Mouse (Mus musculus) inflammation-experienced regulatory T-cells, adult 6 months (primary cell): ENCODE measurements around the gene Alk. TPM values are rescaled to one million over a fixed set of nuclear protein-coding genes. Genes with fewer than 3 reads are reported as not detected.
"Not testable (repeated sequence)": the region's sequence is repeated elsewhere in the genome, so short reads cannot be mapped to it uniquely, and the experiment has no call there.

Experiments used
- ATAC-seq: one replicate; pipeline ENCODE4 v1.8.0; 2017
- polyA plus RNA-seq, 3 experiments: library from polyadenylated mRNA; unstranded; fragments of 100-300 nt; shearing (Covaris generic); gene quantifications; one replicate each; pipeline ENCODE4 v1.2.1; 2017

The Alk gene
- polyA plus RNA-seq, 3 experiments from 2014 or later = 0.13 TPM; not detected in 2

DNA sequence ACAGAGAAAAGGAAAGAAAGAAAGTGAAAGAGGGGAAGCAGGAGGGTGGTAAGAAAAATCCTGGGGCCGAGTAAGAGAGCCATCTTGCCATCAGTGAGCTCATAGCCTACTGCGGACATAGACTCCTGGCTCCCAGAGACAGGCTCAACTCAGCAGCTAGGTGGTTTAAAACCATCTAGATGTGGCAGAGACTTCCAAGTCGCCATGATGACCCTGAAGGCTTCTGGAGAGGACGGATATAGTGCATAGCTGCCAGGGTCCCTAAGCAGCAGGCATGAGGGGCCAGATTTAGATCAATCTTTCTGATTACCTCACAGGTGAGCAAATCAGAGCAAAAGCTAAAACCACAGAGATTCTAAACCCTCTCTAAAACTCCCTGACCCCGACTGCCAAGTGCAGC, 76.9 kb downstream of the Alk start:
- ATAC-seq = no peak

DNA sequence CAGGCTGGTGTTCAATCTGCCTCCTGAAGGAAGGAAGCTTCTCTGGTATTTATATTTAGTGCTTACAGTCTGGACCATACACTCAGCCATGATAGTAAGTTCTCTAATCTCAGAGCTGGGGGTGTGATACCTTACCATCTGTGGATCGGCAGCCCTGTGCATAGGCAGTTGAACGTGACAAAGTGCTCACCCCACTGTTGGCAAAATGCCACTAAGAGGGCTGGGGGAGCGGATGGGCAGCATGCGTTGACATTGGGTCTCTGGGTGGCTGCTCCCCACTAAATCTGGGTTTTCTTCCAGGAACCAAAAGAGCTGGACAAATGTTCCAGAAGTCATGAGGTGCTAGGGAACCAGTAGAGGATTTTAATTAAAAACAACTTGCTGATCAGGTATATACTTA, 78.1 kb downstream of the Alk start:
- ATAC-seq = no peak

DNA sequence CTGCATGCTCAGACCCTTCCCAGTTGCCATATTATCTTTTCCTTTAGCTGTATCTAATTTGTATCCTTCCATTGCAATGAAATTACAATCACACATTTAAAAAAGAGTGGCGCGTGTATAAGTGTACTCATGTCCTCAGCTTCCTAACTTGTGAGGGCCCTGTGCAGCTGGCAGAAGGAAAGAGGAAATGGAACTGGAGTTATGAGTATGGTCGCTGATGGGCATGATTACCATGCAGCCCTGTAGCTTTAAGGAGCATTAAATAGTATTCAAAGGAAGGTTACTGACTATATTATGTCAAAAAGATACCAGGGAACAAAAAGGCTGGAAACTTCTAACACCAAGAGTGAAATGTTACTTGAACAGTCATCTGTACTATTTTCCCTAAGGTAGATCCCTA, 79.6 kb downstream of the Alk start:
- no peak for ATAC-seq

DNA sequence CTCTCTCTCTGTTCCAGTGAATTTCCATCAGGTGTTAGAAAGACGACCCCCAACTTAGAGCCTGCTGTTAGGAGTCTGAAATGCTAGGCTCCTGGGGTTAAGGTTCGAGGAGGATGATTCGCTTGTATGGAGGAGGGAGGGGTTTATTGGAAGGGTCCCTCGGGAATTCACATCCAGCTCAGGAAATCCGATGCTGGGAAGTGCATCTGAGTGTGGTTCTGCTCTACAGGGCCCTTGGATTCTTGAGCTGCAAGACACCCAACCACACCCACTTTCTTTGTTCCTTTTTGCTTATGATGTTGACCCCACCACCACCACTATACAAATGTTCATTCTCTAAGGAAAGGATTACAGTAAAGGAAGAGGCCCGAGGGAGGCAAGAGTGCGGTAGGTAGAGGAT, 81.4 kb downstream of the Alk start:
- ATAC-seq = no peak

DNA sequence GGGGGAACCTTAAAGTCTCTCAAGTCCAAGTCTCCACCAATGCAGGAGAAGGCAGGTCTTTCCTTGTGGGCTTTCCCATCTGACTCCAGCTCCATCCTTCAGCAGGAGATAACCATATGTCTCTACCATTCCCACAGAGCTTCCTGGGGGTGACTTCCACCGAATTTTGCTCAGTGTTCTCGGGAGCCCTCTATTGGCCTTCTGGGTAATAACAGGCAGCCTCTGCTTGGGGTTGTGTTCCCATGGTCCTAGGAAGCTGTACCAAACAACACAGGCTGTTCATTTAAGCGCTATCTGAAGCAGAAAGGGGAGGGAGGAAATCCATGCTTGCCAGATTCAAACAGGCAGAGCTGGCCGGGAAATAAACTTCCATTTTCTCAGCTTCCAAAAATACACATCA, 82.0 kb downstream of the Alk start:
- no peak for ATAC-seq

DNA sequence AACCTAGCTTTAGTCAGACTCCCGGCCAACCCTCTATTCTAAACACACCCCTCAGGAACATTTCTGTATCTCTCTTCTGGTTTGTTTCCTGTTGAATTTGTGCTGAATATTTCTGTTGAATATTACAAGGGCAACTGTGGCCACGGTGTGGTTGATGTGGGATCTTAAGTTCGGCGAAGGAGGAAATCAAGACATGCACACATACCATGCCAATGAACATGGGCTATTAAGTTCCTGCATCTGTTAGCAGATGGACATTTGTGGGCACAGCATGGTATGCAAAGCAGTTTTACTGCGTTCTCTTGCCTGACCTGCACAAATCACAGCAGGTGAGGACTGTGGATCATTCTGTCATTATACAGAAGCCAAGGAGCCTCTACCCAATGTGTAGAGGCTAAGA, 83.1 kb downstream of the Alk start:
- no peak for ATAC-seq

DNA sequence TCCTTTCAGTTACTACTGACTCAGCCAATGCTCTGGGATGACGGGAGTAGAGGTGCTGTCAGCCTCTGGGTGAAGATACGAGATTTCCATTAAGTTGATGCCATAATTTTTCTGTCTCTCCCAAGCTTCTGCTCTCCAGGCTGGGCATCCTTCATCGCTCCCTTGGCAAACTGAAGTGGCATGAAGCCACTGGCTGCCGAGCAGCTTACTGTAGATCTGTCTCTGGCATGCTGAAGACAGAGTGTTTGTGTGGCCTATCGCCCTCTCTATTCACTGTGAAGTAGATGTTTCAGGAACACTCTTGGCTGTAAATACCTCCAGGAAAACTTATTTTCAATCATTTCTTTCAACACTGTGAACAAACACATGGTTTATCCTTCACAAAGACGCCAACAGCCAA, 93.7 kb downstream of the Alk start:
- no peak for ATAC-seq

DNA sequence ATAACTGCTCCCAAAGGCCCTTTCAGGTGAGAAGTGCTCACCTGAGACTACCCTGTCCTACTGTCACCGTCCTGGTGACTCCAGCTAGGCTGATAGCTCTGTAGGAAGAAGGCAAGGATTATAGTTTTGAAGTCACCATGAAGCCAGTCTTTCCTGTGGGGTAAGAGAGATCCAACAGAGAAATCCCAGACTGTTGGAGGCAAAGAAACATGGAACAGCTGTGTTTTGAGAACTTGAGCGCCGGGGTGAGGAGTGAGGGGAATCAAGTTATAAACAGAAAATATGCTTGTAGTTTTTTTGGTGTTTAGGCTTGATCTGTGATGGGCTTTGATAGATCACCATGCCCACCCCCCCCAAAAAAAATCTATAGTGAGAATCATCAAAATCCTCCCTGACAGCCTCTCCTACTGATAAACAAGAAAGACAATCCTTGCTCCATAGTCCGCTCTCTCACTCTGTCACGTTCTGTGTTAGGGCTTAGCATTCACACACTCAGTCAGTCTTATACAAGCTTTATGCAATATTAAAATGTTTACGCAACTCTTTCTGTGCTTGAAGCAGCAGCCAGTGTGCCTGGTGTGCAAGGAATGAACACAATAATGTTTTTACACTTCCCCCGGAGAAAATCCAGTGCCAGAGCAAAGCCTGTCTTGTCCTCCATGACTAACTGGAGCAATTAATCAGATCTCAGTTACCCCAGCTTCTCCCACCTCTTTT, 95.6 kb downstream of the Alk start:
- ATAC-seq = no peak

DNA sequence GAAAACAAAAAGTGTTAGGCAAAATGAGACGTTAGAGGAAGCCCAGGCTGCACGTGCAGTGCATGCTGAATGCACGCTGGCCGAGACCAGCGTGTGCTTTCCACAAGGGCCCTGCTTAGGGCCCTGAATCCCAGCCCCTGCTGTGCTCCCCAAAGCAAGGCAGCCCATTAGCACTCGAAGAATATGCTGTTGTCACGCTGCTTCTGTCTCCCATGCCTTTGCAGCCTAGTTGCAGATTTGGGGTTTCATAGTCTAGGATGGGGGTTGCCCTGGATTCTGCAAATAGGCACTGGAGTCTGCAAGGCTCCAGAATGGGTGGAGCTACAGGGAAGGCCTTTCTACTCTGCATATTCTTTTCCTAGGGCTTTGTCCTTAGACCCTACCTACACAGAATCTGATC, 99.2 kb downstream of the Alk start:
- no peak for ATAC-seq

DNA sequence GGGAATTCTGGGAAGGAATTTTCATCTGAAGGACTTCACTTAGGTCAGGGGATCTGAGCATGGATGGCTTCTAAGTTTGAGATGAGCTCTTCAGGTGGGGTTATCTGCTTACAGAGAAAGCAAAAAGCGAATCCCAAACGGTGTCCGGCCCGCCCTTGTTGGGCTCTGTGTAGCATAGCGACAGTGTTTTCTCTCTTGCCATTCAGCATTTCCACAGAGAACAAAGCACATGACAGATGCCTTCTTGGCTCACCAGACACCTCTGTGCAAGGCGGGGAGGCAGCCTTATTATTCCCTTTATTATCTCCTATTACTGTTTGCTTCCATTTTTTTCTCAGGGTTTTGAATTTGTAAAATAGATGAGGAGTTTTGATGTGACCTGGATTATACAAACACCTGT, 99.8 kb downstream of the Alk start:
- ATAC-seq = no peak

DNA sequence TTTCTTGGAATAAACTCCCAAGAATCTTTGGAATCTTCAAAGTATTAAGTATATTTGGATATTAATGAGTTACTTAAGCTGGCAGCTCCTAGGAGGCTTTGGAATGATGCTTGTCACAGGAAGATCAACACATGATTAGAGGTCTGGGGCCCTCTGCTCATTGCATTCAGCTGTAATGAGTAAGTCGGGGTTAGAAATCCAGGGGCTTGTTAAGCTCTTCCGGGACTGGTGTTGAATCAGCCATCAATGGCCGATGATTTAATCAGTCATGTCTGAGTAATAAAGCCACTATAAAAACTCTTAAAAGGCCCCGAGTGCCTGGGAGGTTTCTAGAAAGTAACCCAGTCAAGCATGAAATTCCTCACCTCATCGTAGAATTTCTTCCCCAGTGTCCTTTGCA, 109.0 kb downstream of the Alk start:
- ATAC-seq = no peak

DNA sequence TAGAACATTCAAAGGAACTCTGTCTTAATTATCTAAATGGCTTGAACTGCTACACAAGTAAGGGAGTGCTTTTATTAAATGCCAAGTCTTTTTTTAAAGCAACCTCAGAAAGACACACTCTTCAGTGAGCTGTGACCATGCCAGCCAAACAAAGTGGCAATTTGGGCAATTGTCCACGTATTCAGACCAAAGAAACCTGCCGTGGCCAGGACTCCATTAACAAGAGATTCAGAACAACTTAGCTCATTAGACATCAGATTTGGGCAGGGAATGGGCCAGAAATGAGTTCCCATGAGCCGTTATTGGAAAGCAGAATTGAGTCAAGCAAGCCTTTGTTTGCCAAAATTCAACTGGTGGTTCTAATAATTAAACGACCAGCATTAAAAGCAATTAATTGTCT, 118.8 kb downstream of the Alk start:
- no peak for ATAC-seq

DNA sequence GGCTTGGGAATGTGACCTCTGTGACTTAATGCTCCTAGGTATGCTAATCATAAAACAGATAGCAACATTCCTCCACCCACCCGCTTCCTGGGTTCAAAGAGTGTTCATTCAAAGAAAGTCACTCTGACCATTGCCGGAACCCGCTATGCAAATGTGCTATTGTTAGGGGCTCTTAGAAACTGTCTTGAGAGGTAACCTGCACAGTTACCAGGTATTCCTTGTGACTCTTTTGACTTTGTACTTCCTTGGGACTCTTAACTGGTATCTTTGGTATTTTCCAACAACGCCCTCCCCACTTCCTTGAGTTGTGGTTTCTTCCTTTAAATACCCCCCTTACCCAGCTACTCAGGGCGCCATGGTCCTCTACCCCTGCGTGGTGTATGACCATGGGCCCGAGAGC, 125.2 kb downstream of the Alk start:
- not testable (repeated sequence) for ATAC-seq

DNA sequence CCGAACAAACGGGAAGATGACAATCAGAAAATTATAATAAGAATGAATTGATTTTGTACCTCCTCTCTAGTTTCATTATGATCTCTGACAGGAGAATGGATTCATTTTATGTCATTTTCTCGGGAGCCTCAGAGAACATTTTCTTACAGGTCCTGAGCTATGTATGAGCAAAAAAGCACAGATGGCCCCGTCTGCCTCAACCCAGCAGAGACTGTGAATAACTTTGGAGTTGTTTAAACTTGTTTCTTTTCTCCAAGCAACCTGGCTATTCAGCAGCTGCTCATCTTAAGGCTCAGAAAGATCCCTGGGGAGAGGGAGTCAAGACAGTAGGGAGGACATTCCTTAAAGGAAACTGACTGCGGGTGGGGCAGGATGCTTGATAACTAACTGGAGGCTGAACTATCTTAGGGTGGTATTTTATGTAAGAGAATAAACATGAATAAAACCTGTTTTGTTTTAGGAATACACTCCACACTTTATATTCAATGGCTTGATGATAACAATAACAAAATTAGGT, 126.5 kb downstream of the Alk start:
- ATAC-seq = no peak

DNA sequence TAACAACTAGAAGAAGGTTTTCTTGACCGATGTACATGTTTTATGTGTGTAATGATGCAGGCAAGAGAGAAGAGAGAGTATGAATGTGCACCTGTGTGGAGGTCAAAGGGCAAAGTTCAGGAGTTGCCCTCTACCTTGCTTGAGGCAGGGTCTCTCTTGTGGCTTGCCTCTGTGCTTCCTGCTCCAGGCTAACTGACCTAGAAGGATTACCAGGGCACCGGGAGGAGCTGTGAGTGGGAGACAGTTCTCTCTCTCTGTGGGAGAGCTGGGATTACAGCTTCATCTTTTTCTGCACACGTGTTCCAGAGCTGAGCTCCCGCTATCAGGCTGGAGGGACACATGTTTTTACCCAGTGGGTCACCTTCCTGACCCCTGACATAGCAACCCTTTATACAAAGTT, 127.5 kb downstream of the Alk start:
- ATAC-seq = no peak

DNA sequence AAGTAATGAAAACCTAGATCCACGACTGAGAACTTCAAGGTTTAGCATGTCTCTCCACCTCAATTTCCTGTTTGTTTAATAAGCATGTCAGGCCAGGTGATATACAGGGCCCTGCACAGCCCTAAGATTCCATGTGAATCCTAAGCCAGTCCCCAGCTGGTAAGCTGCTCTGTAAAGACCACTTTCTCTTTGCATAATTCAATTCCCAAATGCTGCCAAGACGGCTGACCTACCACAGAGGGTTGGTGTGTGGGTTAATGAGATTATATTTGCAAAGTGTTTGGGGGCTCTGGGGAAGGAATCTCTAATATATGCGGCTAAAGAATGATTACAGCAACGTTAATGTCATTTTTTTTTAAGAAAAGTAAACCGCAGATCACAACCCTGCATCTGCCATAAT, 130.3 kb downstream of the Alk start:
- ATAC-seq = no peak

DNA sequence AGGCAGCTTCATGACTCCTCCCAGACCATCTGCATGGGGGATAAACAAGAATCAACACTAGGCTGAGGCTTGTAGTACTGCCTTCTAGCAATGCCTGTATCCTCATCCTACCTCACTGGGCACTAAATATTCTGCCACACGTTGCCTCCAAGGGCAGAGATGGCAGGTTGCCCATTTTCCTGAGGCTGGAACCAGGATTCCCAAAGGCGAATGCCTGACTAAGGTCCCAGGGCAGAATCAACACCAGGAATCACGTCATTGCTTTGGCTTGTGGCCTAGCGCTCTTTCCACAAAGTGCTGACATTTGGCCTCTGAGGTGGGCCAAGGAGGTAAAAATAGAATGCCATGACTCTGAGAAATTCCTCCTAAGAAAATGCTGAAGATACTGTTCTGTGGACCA, 155.9 kb downstream of the Alk start:
- no peak for ATAC-seq

DNA sequence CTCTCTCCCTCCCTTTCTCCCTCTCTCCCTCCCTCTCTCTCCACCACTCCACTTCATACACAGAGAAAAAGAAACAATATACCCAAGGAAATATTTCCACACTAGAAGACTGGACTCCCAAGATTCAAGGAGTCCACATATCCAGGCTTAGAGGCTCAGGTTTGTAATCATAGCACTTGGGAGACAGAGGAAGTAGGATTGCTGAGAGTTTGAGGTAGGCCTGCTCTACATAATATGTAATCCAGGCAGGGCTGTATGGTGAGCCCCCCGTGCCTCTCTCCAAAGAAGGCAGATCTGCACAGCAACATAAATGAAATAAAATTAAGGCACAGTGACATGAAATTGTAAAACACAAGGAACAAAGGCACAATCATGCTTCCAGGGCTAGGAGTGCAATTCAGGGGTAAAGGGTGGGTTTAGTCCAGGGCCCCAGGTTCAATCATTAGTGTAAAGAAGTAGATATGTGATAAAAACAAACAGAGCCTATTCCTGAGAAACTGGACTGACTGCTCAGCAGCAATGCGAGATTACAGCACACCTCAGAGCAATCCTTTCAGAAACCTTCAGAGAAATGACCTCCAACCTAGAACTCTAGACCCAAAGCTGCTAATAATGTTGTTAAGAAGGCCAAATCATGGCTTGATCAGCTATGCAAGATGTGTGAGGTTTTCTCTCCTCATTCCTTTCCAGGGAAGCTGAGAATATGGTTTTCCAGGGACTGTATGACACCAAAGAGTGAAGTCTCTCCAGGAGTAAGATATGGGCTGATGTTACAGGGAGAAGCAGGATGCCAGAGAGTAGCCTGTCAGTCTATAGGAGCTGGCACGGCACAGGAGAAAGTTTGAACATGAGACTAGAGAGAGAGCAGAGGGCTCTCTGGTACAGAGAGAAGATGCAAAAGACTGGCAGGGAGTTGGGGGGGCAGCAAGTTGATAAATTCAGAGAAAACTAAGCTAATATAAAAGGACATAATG, 158.9 kb downstream of the Alk start:
- no peak for ATAC-seq

DNA sequence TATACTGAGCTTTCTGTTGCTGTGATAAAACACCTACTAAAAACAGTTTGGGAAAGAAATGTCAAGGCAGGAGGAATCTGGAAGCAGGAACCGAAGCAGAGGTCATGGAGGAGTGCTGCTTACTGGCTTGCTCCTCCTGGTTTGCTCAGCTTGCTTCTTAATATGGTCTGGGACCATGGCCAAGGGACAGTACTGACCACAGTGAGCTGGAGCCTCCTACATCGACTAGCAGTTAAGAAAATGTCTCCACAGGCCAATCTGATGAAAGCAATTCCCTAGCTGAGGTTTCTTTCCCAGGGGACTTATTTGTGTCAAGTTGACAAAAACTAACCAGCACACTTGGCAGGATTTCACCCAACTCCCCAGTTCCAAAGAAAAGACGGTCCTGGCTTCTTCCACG, 187.0 kb downstream of the Alk start:
- no peak for ATAC-seq

DNA sequence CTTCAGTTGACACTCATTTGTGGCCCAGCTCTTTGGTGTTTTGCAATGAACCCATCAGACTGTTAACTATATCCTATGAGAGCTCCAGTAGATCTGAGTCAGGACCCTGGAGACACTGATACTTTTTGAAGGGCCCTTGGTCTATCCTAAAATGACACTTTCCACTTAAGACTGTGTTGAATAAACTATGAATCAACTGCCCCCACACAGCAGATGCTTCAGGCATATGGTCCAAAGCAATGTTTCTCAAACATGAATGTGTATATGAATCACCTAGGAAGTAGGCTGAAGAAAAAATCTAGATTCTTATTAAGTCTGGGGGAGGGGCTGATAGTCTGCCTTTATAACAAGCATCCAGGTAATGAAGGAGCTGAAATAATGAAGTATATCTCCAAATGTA, 189.8 kb downstream of the Alk start:
- no peak for ATAC-seq

DNA sequence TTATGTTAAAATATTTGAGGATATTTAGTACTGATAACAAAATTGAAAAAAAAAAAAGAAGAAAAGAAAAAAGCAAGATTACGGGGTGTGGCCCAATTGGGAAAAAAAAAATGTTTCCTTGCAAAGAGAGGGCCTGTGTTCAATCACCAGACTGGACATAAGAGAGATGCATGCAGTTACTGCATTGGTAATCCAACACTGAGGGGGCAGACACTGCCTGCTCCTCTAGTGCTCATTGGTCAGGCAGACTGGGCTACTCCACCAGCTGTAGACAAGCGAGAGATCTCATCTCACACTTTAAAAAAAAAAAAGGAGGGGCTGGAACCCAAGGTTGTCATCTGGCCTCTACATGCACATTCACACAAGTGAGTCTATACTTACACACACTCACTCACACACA, 199.6 kb downstream of the Alk start:
- no peak for ATAC-seq

DNA sequence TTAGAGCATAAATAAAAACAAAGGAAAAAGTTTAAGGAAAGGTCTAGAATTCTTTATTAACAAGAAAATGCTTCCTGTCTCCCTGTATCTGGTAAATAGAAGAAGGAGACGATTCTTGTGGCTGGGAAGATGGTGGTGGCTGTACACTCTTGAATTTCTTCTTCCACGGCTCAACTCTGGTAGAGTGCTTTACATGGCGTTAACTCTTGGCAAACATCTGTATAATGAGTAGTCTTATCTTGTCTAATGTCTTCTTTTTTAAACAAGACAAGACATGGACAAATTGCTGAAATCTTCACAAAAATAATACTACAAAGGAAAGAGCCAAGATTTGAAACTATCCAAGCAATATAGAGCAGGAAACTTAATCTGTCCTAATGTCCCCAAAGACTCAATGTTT, 202.6 kb downstream of the Alk start:
- ATAC-seq = no peak

DNA sequence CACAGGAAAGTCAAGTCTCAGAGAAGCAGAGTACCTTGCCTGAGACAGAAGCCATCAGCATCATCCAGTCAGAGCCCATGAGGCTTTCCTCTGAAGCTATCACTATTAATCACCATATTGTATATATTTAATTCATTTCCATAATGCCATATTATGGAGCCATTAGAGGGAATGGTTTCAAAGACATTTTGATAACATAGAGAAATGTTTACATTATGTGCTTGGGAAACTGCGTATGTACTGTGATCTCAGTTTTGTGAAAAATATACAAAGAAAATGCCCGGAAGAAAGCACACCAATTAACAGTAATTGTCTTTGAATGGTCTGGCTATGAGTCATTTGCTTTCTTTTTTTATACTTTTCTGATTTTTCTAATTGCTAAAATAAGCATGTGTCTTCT, 203.1 kb downstream of the Alk start:
- ATAC-seq = no peak
